In the genomic region with DNA sequence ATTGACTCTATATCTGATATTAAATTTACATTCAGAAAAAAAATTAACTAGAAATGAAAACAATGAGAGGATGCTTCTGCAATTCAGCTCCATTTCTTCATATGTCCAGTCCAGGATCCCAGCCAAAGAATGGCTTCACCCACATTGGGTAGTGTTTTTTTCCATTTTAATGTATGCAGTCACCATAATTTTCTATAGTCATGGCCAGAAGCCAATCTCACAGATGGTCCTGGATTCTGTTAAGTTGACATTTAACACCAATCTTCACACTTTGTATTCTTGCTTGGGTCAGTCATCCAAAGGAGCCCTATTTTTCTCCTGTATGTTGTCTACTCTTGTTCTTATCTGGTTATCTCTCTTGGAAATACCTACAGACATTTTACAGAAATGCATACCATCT, we compare ENCODE assay signal across 18 mouse cellular contexts.
"Had no signal": no experiment of that assay in that cellular context is flagged by ENCODE, and none has a peak within 500 bp of the region (broad histone marks: within the 10 kb centered on the region; RNA-seq: fewer than 3 reads in every experiment).

No protein-coding gene starts in this region.

- H3K4me3 ChIP-seq: limb, embryonic 12.5 days; limb, embryonic 15.5 days; midbrain, embryonic 12.5 days; midbrain, embryonic 15.5 days; stomach, embryonic 15.5 days had no signal

- H3K4me1 ChIP-seq: limb, embryonic 12.5 days; limb, embryonic 15.5 days; midbrain, embryonic 12.5 days; midbrain, embryonic 15.5 days; stomach, embryonic 15.5 days had no signal

- H3K9me3 ChIP-seq: limb, embryonic 12.5 days; limb, embryonic 15.5 days; midbrain, embryonic 12.5 days; midbrain, embryonic 15.5 days; stomach, embryonic 15.5 days had no signal

- H3K27ac ChIP-seq: limb, embryonic 12.5 days; limb, embryonic 15.5 days; liver, embryonic 14.5 days; macrophage; midbrain, embryonic 12.5 days; midbrain, embryonic 15.5 days; stomach, embryonic 15.5 days had no signal

- DNase-seq: kidney, postnatal 14 days; kidney, postnatal 4 days; left cerebral cortex, postnatal 4 days; liver, postnatal 0 days; lung, embryonic 14.5 days; right cerebral cortex, postnatal 25 days; spleen, adult 18-20 months; thymus, adult 18-20 months; thymus, postnatal 36 days had no signal

- H3K27me3 ChIP-seq: limb, embryonic 12.5 days; limb, embryonic 15.5 days; midbrain, embryonic 12.5 days; midbrain, embryonic 15.5 days; stomach, embryonic 15.5 days had no signal

- ATAC-seq: liver, postnatal 0 days; lung, postnatal 0 days; midbrain, embryonic 15.5 days had no signal

- H3K9ac ChIP-seq: limb, embryonic 12.5 days; limb, embryonic 15.5 days; liver, embryonic 14.5 days; liver, postnatal 0 days; lung, embryonic 14.5 days; midbrain, embryonic 12.5 days; midbrain, embryonic 15.5 days; stomach, embryonic 15.5 days had no signal

- H3K36me3 ChIP-seq: limb, embryonic 12.5 days; limb, embryonic 15.5 days; midbrain, embryonic 12.5 days; midbrain, embryonic 15.5 days; stomach, embryonic 15.5 days had no signal

- H3K4me2 ChIP-seq: limb, embryonic 12.5 days; limb, embryonic 15.5 days; liver, embryonic 11.5 days; lung, embryonic 14.5 days; midbrain, embryonic 12.5 days; midbrain, embryonic 15.5 days; stomach, embryonic 15.5 days had no signal
